Mouse (Mus musculus): Measurements from ENCODE around the gene Gm136.

Gm136 gene

DNA sequence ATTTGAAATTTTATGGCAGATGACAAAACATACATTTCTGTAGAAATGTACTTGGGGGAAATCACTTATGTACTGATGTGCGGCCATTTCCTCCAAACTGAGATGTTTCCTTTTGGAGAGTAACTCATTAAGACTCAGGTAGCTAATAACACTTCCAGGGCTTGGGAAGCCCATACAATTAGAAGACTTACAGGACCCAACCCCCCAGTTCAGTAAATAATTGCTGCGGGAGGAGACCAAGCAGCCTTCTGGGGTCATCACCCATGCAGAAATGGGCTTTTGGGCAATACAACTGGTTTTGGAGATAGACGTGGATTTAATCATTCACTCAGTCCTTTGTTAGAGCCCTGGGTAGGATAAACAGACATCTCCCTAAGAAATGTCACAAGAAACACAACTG, 48.8 kb downstream of the Gm136 start:
- DNase-seq = no peak

DNA sequence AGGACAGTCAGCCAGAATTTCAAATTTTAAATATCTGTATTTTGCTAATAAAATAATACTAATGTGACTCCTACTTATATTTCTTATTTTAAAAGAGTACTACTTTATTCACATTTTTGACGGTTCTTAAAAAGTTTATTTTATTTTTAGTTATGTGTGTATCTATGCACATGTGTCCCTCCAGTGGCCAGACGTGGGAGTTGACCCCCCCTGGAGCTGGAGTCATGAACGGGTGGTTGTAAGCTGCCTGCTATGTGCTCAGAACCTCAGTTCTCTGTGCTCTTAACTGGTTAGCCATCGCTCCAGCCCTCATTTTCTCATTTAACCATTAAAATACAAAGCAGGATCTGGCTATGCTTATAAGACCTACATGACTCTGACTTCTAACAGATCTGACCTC, 53.0 kb downstream of the Gm136 start:
- DNase-seq = no peak

DNA sequence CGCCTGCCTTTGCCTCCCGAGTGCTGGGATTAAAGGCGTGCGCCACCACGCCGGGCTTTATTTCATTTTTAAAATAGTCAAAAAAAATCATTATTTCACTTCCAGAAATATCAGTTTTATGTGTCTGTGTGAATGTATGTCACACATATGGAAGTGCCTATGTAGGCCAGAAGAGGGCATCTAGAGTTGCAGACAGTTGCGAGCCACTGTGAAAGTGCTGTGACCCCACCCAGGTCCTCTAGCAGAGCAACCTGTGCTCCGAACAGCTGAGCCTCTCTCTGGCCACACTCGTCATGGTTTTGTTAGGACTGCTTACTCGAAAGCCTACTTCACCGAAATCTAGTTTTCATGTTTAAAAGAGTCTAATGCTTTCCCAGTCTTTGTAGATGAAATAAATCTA, 53.8 kb downstream of the Gm136 start:
- no peak for DNase-seq

GRCm38 (mm10) chr4:34701528-34701927, 54.5 kb downstream of the Gm136 start:
- DNase-seq = peak; percentile 57
